Comparison of ENCODE assay signal across 26 mouse cellular contexts in the genomic region with DNA sequence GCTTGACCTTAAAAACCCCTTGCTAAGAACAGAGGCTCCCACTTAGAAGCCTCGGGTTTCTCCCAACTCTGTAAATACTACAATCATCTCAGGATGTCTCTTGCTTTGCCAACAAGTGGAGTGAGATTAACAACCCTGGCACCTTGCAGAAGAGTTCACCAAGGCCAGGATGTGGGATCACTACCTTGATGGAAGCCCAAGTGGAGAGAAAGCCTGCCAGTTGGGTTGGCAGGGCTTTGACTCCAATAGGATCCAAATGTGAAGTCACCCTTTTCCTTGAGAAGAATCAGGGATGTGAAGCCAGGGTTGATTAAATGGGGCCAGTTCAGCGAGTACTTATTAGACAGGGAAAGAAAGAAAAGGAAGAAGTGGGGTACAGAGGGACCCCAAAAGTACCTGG. TPM values are rescaled to one million over a fixed set of nuclear protein-coding genes. Genes with fewer than 3 reads are reported as not detected.
A peak's percentile ranks its signal among the peaks of the same experiment; 100 is the strongest.
DNase-seq lines count a peak whose midpoint lies in the region; ATAC-seq and TF ChIP-seq lines count a peak whose summit lies in the region.
"Had no signal": no experiment of that assay in that cellular context is flagged by ENCODE, and none has a peak within 500 bp of the region (broad histone marks: within the 10 kb centered on the region; RNA-seq: fewer than 3 reads in every experiment).

No protein-coding gene starts in this region.

- TF ChIP-seq CTCF in liver, postnatal 0 days (IDR thresholded peaks at IDR 0.05; ENCODE audit: low read depth): no peak

- H3K4me2 ChIP-seq in liver, postnatal 0 days (ENCODE audit: low read depth, low read length): no peak overlapping the region
- H3K4me2 ChIP-seq in midbrain, embryonic 16.5 days (ENCODE audit: low read length): no peak overlapping the region
- H3K4me2 ChIP-seq: embryonic facial prominence, embryonic 13.5 days; forebrain, embryonic 12.5 days; heart, embryonic 11.5 days; hindbrain, embryonic 12.5 days; hindbrain, embryonic 15.5 days had no signal

- no peak for TF ChIP-seq EP300 in liver, postnatal 0 days (IDR thresholded peaks at IDR 0.05; ENCODE audit: low read depth)

- H3K4me1 ChIP-seq in liver, postnatal 0 days (ENCODE audit: insufficient read depth): 0 out of 2 replicates have a peak, but pooled peaks cover 4% of the 10 kb centered on the region
- no peaks in the 10 kb centered on the region for H3K4me1 ChIP-seq in midbrain, embryonic 16.5 days (ENCODE audit: control insufficient read depth, insufficient read depth, low read length)
- H3K4me1 ChIP-seq: forebrain, embryonic 12.5 days had no signal

- peak; percentile 12 for DNase-seq in gastrocnemius, adult 18-20 months (ENCODE audit: low spot score)
- no peak for DNase-seq in gastrocnemius, postnatal 10 days
- DNase-seq in liver, postnatal 0 days: no peak
- DNase-seq in liver: no peak
- peak; percentile 29 for DNase-seq in gastrocnemius, postnatal 14 days
- no peak for DNase-seq in adrenal gland, adult (ENCODE audit: inconsistent age in 2 of 2, low spot score in 1 of 2)
- DNase-seq: adrenal gland, postnatal 10 days; adrenal gland, postnatal 36 days; cerebellum, adult 11-12 months; cerebellum, adult 9-10 months; cerebellum, postnatal 36 days; embryo, embryonic 11 days; heart, adult 2 months had no signal

- 44% methylated on average over 2 of the region's 2 CpGs for WGBS in liver, postnatal 0 days (ENCODE audit: insufficient replicate concordance)
- 74% methylated on average over 2 of the region's 2 CpGs for WGBS in midbrain, embryonic 16.5 days

- H3K9ac ChIP-seq in liver, postnatal 0 days (replicated peaks): no peak overlapping the region
- H3K9ac ChIP-seq in midbrain, embryonic 16.5 days (ENCODE audit: low read depth, low read length): no peak overlapping the region
- H3K9ac ChIP-seq: embryonic facial prominence, embryonic 13.5 days; forebrain, embryonic 12.5 days; hindbrain, embryonic 12.5 days; hindbrain, embryonic 15.5 days had no signal

- no peaks in the 10 kb centered on the region for H3K27me3 ChIP-seq in liver, postnatal 0 days (ENCODE audit: insufficient read depth, low read length)
- no peaks in the 10 kb centered on the region for H3K27me3 ChIP-seq in midbrain, embryonic 16.5 days (ENCODE audit: control insufficient read depth, insufficient read depth, low read depth, low read length)
- H3K27me3 ChIP-seq: embryonic facial prominence, embryonic 13.5 days; forebrain, embryonic 12.5 days; hindbrain, embryonic 12.5 days; hindbrain, embryonic 15.5 days had no signal

- 0 out of 2 replicates have a peak overlapping the region, but pooled peaks have one; percentile 0 for H3K27ac ChIP-seq in liver, postnatal 0 days (ENCODE audit: low read depth)
- H3K27ac ChIP-seq in midbrain, embryonic 16.5 days (ENCODE audit: low read length): no peak overlapping the region
- H3K27ac ChIP-seq: embryonic facial prominence, embryonic 10.5 days; embryonic facial prominence, embryonic 13.5 days; forebrain, embryonic 12.5 days; heart, adult 2 months; hindbrain, embryonic 12.5 days; hindbrain, embryonic 15.5 days had no signal

- intact Hi-C loops in gastrocnemius, postnatal 14 days (cut with DNase I; ENCODE audit: low total_unique reads): no loop called here

- no peaks in the 10 kb centered on the region for H3K36me3 ChIP-seq in liver, postnatal 0 days (replicated peaks; ENCODE audit: insufficient read depth, low read length)
- H3K36me3 ChIP-seq in midbrain, embryonic 16.5 days (ENCODE audit: control insufficient read depth, insufficient read depth, low read length): no peaks in the 10 kb centered on the region
- H3K36me3 ChIP-seq: embryonic facial prominence, embryonic 10.5 days; embryonic facial prominence, embryonic 13.5 days; forebrain, embryonic 12.5 days; hindbrain, embryonic 12.5 days; hindbrain, embryonic 15.5 days had no signal

- no peak overlapping the region for H3K4me3 ChIP-seq in liver, postnatal 0 days (ENCODE audit: low read depth, low read length)
- H3K4me3 ChIP-seq in midbrain, embryonic 16.5 days (ENCODE audit: low read depth, low read length): no peak overlapping the region
- H3K4me3 ChIP-seq: embryonic facial prominence, embryonic 10.5 days; embryonic facial prominence, embryonic 13.5 days; erythroblast, embryonic 14.5 days; forebrain, embryonic 12.5 days; heart, adult 2 months; hindbrain, embryonic 12.5 days; hindbrain, embryonic 15.5 days had no signal

- no peaks in the 10 kb centered on the region for H3K9me3 ChIP-seq in liver, postnatal 0 days (ENCODE audit: low read length)
- H3K9me3 ChIP-seq in midbrain, embryonic 16.5 days (replicated peaks; ENCODE audit: control insufficient read depth, low read length, poor library complexity, severe bottlenecking): no peaks in the 10 kb centered on the region
- H3K9me3 ChIP-seq: embryonic facial prominence, embryonic 10.5 days; embryonic facial prominence, embryonic 13.5 days; forebrain, embryonic 12.5 days; hindbrain, embryonic 12.5 days; hindbrain, embryonic 15.5 days had no signal

- ATAC-seq in liver, postnatal 0 days: no peak
- no peak for ATAC-seq in midbrain, embryonic 16.5 days
- ATAC-seq: activated CD4-positive, CD25-positive, alpha-beta regulatory T cell, adult 4 months; CD4-positive, CD25-positive, alpha-beta regulatory T cell, adult 4 months; forebrain, embryonic 16.5 days; intestine, postnatal 0 days had no signal

RNA-seq across cellular contexts. Expression of gene Igf1, which starts 9.6 kb away (rescaled TPM):
- total RNA-seq in gastrocnemius, adult 18-20 months (2021): 1 to 10 TPM; 6.8 to 9.4 TPM
- total RNA-seq in gastrocnemius, postnatal 10 days (2021): 100 to 1,000 TPM in 1 of 2 experiments, 10 to 100 TPM in 1; 86.1 to 102 TPM
- polyA plus RNA-seq in liver, postnatal 0 days (2015; fragmentation: Nextera tagmentation; extraction: Ambion mirVana): 34.1 and 42.3 TPM in 2 replicates
- 10 to 100 TPM; 39.7 to 63.6 TPM for total RNA-seq in gastrocnemius, postnatal 14 days (2021)
- polyA plus RNA-seq in midbrain, embryonic 16.5 days (2015; fragmentation: Nextera tagmentation; extraction: Ambion mirVana): 8.4 and 11.4 TPM in 2 replicates
- total RNA-seq: MEL had no signal

Comparison
In these comparisons a context has a peak if more than half of its experiments do, and no peak if none do; other contexts are left out.
1. DNase-seq: peak in gastrocnemius, adult 18-20 months (single experiment) and gastrocnemius, postnatal 14 days (single experiment); none in gastrocnemius, postnatal 10 days (single experiment), liver, postnatal 0 days (single experiment), liver (single experiment) and adrenal gland, adult (0 of 2).